Mouse (Mus musculus) neural tube, embryonic 11.5 days (tissue): ENCODE results near the gene Sinhcaf. TPM values are rescaled to one million over a fixed set of nuclear protein-coding genes. Genes with fewer than 3 reads are reported as not detected.
"Not testable (repeated sequence)": the region's sequence is repeated elsewhere in the genome, so short reads cannot be mapped to it uniquely, and the experiment has no call there.

Experiments
- ATAC-seq: fragments of 200-750 bp; cut with Nextera tagmentation; 2 replicates; pipeline ENCODE4 v1.8.0; 2017; ENCODE audit warnings: moderate number of reproducible peaks, mild to moderate bottlenecking, moderate TSS enrichment, moderate library complexity; ENCODE audit not compliant: insufficient read depth, low FRiP score, low TSS enrichment
- DNase-seq: peaks from one replicate; pipeline ENCODE4 v3.0.0-alpha.2; 2015; ENCODE audit warnings: low spot score
- H3K27ac ChIP-seq: fragments of 300-500 bp; sonication (generic); 2 replicates; pipeline ENCODE4 v1.5.1; 2014; ENCODE audit warnings: low read depth, mild to moderate bottlenecking, low read length
- H3K27me3 ChIP-seq: fragments of 300-500 bp; sonication (generic); 2 replicates; pipeline ENCODE4 v1.6.1; 2014; ENCODE audit warnings: mild to moderate bottlenecking, low read length, mixed read lengths; ENCODE audit not compliant: control insufficient read depth, insufficient read depth
- H3K36me3 ChIP-seq: fragments of 300-500 bp; sonication (generic); 2 replicates; pipeline ENCODE4 v1.6.1; 2014; ENCODE audit warnings: mild to moderate bottlenecking, low read length, moderate library complexity, mixed read lengths; ENCODE audit not compliant: control insufficient read depth, insufficient read depth
- H3K4me1 ChIP-seq: fragments of 300-500 bp; sonication (generic); 2 replicates; pipeline ENCODE4 v1.6.1; 2014; ENCODE audit warnings: low read length, mixed read lengths; ENCODE audit not compliant: control insufficient read depth, insufficient read depth
- H3K4me2 ChIP-seq: fragments of 300-500 bp; sonication (generic); 2 replicates; pipeline ENCODE4 v1.6.1; 2014; ENCODE audit warnings: low read depth, mild to moderate bottlenecking, moderate library complexity
- H3K4me3 ChIP-seq: fragments of 300-500 bp; sonication (generic); 2 replicates; pipeline ENCODE4 v1.5.1; 2014; ENCODE audit warnings: low read depth, low read length
- H3K9ac ChIP-seq: fragments of 300-500 bp; sonication (generic); 2 replicates; pipeline ENCODE4 v1.6.1; 2014; ENCODE audit warnings: mild to moderate bottlenecking, low read length
- H3K9me3 ChIP-seq: fragments of 300-500 bp; sonication (generic); 2 replicates; pipeline ENCODE4 v1.6.1; 2016; ENCODE audit warnings: low read length; ENCODE audit not compliant: control insufficient read depth
- WGBS: fragments of 180-500 bp; shearing (Covaris S2); extraction: QIAGEN DNeasy Blood & Tissue Kit; methylation state at CpG from one replicate; pipeline ENCODE4 v1.1.7; 2014; 5-methylcytosine and 5-hydroxymethylcytosine counted together
- polyA plus RNA-seq: library from polyadenylated mRNA; unstranded; fragments of >200 nt; fragmentation: Nextera tagmentation; extraction: Ambion mirVana; gene quantifications from 2 replicates; pipeline ENCODE4 v1.2.1, GENCODE M21; 2014

The Sinhcaf gene
- polyA plus RNA-seq, 1 experiment from 2014 or later = 270 TPM

- Histone ChIP-seq H3K36me3 (no peaks in the 10 kb centered on the region), H3K27ac (no peak overlapping the region), H3K9me3 (no peaks in the 10 kb centered on the region), H3K4me2 (no peak overlapping the region), H3K27me3 (no peaks in the 10 kb centered on the region), H3K4me3 (no peak overlapping the region), H3K4me1 (peaks cover 11% of the 10 kb centered on the region; the same call in 1 of the 2 replicates), H3K9ac (no peak overlapping the region)
- no peak for ATAC-seq
- 57% methylated on average over 5 of the region's 5 CpGs for WGBS
- no peak for DNase-seq
Measured at GRCm38 (mm10) chr6:148941880-148942279, 4.4 kb downstream of the Sinhcaf start.

GRCm38 (mm10) chr6:148940383-148940782, 5.9 kb downstream of the Sinhcaf start:
- peaks cover 14% of the 10 kb centered on the region for H3K4me1 ChIP-seq
- H3K9ac ChIP-seq, H3K9me3 ChIP-seq, H3K4me2 ChIP-seq, ATAC-seq, H3K4me3 ChIP-seq, DNase-seq, H3K27me3 ChIP-seq, H3K27ac ChIP-seq, H3K36me3 ChIP-seq: not testable (repeated sequence)
- 85% methylated on average over 2 of the region's 3 CpGs for WGBS

- no peaks in the 10 kb centered on the region for H3K36me3 ChIP-seq
- WGBS = 33% methylated on average over 1 of the region's 1 CpGs
Measured at GRCm38 (mm10) chr6:148937693-148938092, 8.6 kb downstream of the Sinhcaf start.

GRCm38 (mm10) chr6:148934961-148935590, 11.2 kb downstream of the Sinhcaf start:
- Histone ChIP-seq H3K9me3 (no peaks in the 10 kb centered on the region), H3K4me1 (peaks cover 4% of the 10 kb centered on the region), H3K4me2 (no peak overlapping the region), H3K27ac (no peak overlapping the region), H3K27me3 (no peaks in the 10 kb centered on the region), H3K36me3 (peaks cover 4% of the 10 kb centered on the region), H3K9ac (no peak overlapping the region), H3K4me3 (no peak overlapping the region)
- DNase-seq = no peak
- ATAC-seq = no peak
- 67% methylated on average over 3 of the region's 3 CpGs for WGBS

More at GRCm38 (mm10) chr6:148937693-148938092, 8.6 kb downstream of the Sinhcaf start:
- Histone ChIP-seq H3K27ac (no peak overlapping the region), H3K4me1 (peaks cover 9% of the 10 kb centered on the region), H3K27me3 (no peaks in the 10 kb centered on the region), H3K9me3 (no peaks in the 10 kb centered on the region), H3K4me3 (no peak overlapping the region), H3K4me2 (no peak overlapping the region), H3K9ac (no peak overlapping the region)
- no peak for DNase-seq
- ATAC-seq = no peak

- Histone ChIP-seq H3K9me3 (no peaks in the 10 kb centered on the region), H3K4me2 (no peak overlapping the region), H3K36me3 (peaks cover 9% of the 10 kb centered on the region), H3K27ac (no peak overlapping the region), H3K27me3 (no peaks in the 10 kb centered on the region), H3K4me1 (peaks cover 4% of the 10 kb centered on the region), H3K4me3 (no peak overlapping the region), H3K9ac (no peak overlapping the region)
- 92% methylated on average over 6 of the region's 6 CpGs for WGBS
- DNase-seq (no peak), ATAC-seq (no peak)
Measured at GRCm38 (mm10) chr6:148931281-148931680, 15.0 kb downstream of the Sinhcaf start.

- Histone ChIP-seq H3K9ac (no peak overlapping the region), H3K4me1 (no peaks in the 10 kb centered on the region), H3K27me3 (no peaks in the 10 kb centered on the region), H3K9me3 (no peaks in the 10 kb centered on the region), H3K36me3 (no peaks in the 10 kb centered on the region; the same call in 1 of the 2 replicates), H3K4me2 (no peak overlapping the region), H3K4me3 (no peak overlapping the region), H3K27ac (no peak overlapping the region)
- DNase-seq (no peak), ATAC-seq (no peak)
Measured at GRCm38 (mm10) chr6:148918841-148919398, 27.3 kb downstream of the Sinhcaf start.

GRCm38 (mm10) chr6:148917672-148918071, 28.6 kb downstream of the Sinhcaf start:
- Histone ChIP-seq H3K4me1 (no peaks in the 10 kb centered on the region), H3K4me2 (no peak overlapping the region)
- no peak for DNase-seq

GRCm38 (mm10) chr6:148916817-148917216, 29.4 kb downstream of the Sinhcaf start:
- Histone ChIP-seq H3K9me3 (no peaks in the 10 kb centered on the region), H3K4me2 (no peak overlapping the region), H3K36me3 (no peaks in the 10 kb centered on the region; the same call in 1 of the 2 replicates), H3K9ac (no peak overlapping the region), H3K27me3 (no peaks in the 10 kb centered on the region), H3K27ac (no peak overlapping the region), H3K4me3 (no peak overlapping the region), H3K4me1 (no peaks in the 10 kb centered on the region)
- no peak for ATAC-seq
- peak; percentile 25 for DNase-seq
- WGBS = 37% methylated on average over 3 of the region's 3 CpGs

More at GRCm38 (mm10) chr6:148917672-148918071, 28.6 kb downstream of the Sinhcaf start:
- ATAC-seq = no peak
- no peak overlapping the region for H3K27ac ChIP-seq
- WGBS = 72% methylated on average over 1 of the region's 1 CpGs
- H3K36me3 ChIP-seq = no peaks in the 10 kb centered on the region; the same call in 1 of the 2 replicates
- no peaks in the 10 kb centered on the region for H3K27me3 ChIP-seq
- H3K4me3 ChIP-seq = no peak overlapping the region
- no peak overlapping the region for H3K9ac ChIP-seq
- no peaks in the 10 kb centered on the region for H3K9me3 ChIP-seq

GRCm38 (mm10) chr6:148913938-148914337, 32.3 kb downstream of the Sinhcaf start:
- DNase-seq (peak; percentile 67), ATAC-seq (no peak)
- H3K9me3 ChIP-seq = no peaks in the 10 kb centered on the region
- no peaks in the 10 kb centered on the region for H3K4me1 ChIP-seq
- H3K36me3 ChIP-seq = no peaks in the 10 kb centered on the region; the same call in 1 of the 2 replicates
- no peak overlapping the region for H3K27ac ChIP-seq
- 8% methylated on average over 2 of the region's 2 CpGs for WGBS
- no peak overlapping the region for H3K4me2 ChIP-seq
- H3K4me3 ChIP-seq = no peak overlapping the region
- H3K9ac ChIP-seq = no peak overlapping the region
- no peaks in the 10 kb centered on the region for H3K27me3 ChIP-seq
